Comparison of ENCODE assay signal across 8 mouse cellular contexts in the genomic region with DNA sequence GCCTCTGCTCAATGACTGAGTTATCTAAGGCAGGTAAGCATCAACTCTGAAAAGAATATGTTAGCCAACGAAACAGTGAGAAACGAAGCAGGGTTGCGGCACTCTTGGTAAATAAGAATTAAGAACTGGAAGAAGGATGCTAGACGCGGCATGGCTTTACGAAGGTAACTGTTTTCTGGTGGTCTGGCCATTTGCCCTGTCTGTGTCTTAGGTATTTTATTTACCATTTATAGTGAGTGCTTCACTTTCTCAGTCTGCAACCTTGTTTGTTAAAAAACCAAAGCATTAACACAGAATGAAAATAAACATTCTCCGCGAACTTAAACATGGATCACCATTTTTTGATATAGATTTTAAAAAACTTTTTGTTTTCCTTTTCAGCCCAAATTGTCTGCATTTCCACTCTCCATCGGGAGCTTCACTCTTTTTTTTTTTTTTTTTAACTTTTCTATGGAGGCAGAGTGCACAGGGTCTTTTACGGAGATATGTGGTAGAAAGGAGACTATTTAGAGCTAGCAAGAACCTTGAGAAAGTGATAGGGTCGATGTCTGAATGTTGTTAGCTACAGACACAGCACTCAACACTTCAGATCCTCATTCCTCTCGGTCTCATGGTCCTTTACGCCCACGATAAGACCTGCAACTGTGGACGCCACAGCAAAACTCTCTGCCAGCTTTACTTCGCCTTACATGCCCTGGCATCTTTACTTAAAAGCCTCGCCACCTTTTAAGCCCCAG. TPM values are rescaled to one million over a fixed set of nuclear protein-coding genes. Genes with fewer than 3 reads are reported as not detected.
DNase-seq lines count a peak whose midpoint lies in the region; ATAC-seq and TF ChIP-seq lines count a peak whose summit lies in the region.

No protein-coding gene starts in this region.

- peak overlapping the region; percentile 79 for H3ac ChIP-seq in myocyte (ENCODE audit: control insufficient read depth, insufficient read length)

- no peak for TF ChIP-seq POLR2A in cortical plate, adult 2 months (IDR thresholded peaks at IDR 0.05; ENCODE audit: extremely low read depth, insufficient read depth, low read length)
- TF ChIP-seq POLR2A in myocyte (IDR thresholded peaks at IDR 0.05; ENCODE audit: insufficient read length, low read depth), result no peak

- no peaks in the 10 kb centered on the region for H3K27me3 ChIP-seq in kidney, embryonic 16.5 days (ENCODE audit: insufficient read depth, low read length)
- no peaks in the 10 kb centered on the region for H3K27me3 ChIP-seq in hindbrain, embryonic 15.5 days
- no peaks in the 10 kb centered on the region for H3K27me3 ChIP-seq in myocyte (ENCODE audit: control insufficient read depth, insufficient read depth, insufficient read length)

- H3K36me3 ChIP-seq in kidney, embryonic 16.5 days (ENCODE audit: insufficient read depth, low read length), result no peaks in the 10 kb centered on the region
- no peaks in the 10 kb centered on the region for H3K36me3 ChIP-seq in hindbrain, embryonic 15.5 days
- no peaks in the 10 kb centered on the region for H3K36me3 ChIP-seq in myocyte (ENCODE audit: control insufficient read depth, insufficient read depth)

- peaks cover 10% of the 10 kb centered on the region for H3K4me1 ChIP-seq in kidney, embryonic 16.5 days (ENCODE audit: insufficient read depth, low read length)
- H3K4me1 ChIP-seq in cortical plate, adult 2 months (ENCODE audit: control insufficient read depth, insufficient read depth, low read length), result no peaks in the 10 kb centered on the region
- peaks cover 19% of the 10 kb centered on the region for H3K4me1 ChIP-seq in hindbrain, embryonic 15.5 days (replicated peaks)

- no peak for TF ChIP-seq CTCF in cortical plate, adult 2 months (IDR thresholded peaks at IDR 0.05; ENCODE audit: extremely low read depth, insufficient read depth, low read length)

- H3K4me3 ChIP-seq in kidney, embryonic 16.5 days (ENCODE audit: low read length), result peak overlapping the region; percentile 75
- peak overlapping the region; percentile 87 for H3K4me3 ChIP-seq in cortical plate, adult 2 months (ENCODE audit: insufficient read depth, low read length)
- H3K4me3 ChIP-seq in hindbrain, embryonic 15.5 days, result peak overlapping the region; percentile 73
- H3K4me3 ChIP-seq in myocyte, result peak overlapping the region; percentile 88

- peaks cover 43% of the 10 kb centered on the region for H3K79me2 ChIP-seq in myocyte (ENCODE audit: control insufficient read depth, insufficient read depth)

- WGBS in kidney, embryonic 16.5 days, result 28% methylated on average over 17 of the region's 17 CpGs
- WGBS in hindbrain, embryonic 15.5 days, result 30% methylated on average over 17 of the region's 17 CpGs

- H3K27ac ChIP-seq in kidney, embryonic 16.5 days (ENCODE audit: low read length), result peak overlapping the region; percentile 82; the same call in 1 of the 2 replicates
- peak overlapping the region; percentile 49; the same call in 1 of the 2 replicates for H3K27ac ChIP-seq in cortical plate, adult 2 months (ENCODE audit: insufficient read depth, low read length)
- peak overlapping the region; percentile 86 for H3K27ac ChIP-seq in hindbrain, embryonic 15.5 days (replicated peaks)

- no peaks in the 10 kb centered on the region for H3K9me3 ChIP-seq in kidney, embryonic 16.5 days (ENCODE audit: low read length)
- H3K9me3 ChIP-seq in hindbrain, embryonic 15.5 days, result no peaks in the 10 kb centered on the region

- no peak for ATAC-seq in kidney, embryonic 16.5 days (ENCODE audit: low FRiP score, low TSS enrichment)
- ATAC-seq in hindbrain, embryonic 15.5 days (ENCODE audit: low FRiP score, low read depth), result no peak; the same call in 1 of the 2 replicates

- no peak for DNase-seq in kidney, postnatal 10 days
- DNase-seq in right cerebral cortex, postnatal 36 days (ENCODE audit: low spot score in 2 of 2), result no peak
- DNase-seq in c-Kit-positive CD71-positive TER-119-positive erythroid progenitor cells, embryonic 14.5 days (ENCODE audit: low spot score), result no peak
- DNase-seq in frontal cortex, postnatal 10 days (ENCODE audit: low spot score in 2 of 2), result no peak

- H3K4me2 ChIP-seq in kidney, embryonic 16.5 days (replicated peaks; ENCODE audit: low read depth, low read length), result peak overlapping the region; percentile 61
- H3K4me2 ChIP-seq in hindbrain, embryonic 15.5 days, result peak overlapping the region; percentile 88
- peak overlapping the region; percentile 85 for H3K4me2 ChIP-seq in myocyte (ENCODE audit: low read depth)

- H3K9ac ChIP-seq in kidney, embryonic 16.5 days (replicated peaks; ENCODE audit: low read length), result peak overlapping the region; percentile 92
- H3K9ac ChIP-seq in hindbrain, embryonic 15.5 days, result peak overlapping the region; percentile 72

TF ChIP-seq in myocyte, 11 proteins besides CTCF, POLR2A, EP300 and RAD21:
- TF ChIP-seq POLR2AphosphoS2 (IDR thresholded peaks at IDR 0.05; ENCODE audit: insufficient read length, low read depth), result no peak
- TF ChIP-seq SRF (IDR thresholded peaks at IDR 0.05; ENCODE audit: control insufficient read depth, insufficient read length, low read depth), result no peak
- TF ChIP-seq MYOG (IDR thresholded peaks at IDR 0.05; ENCODE audit: control insufficient read depth in 1 of 3, insufficient read depth in 1 of 3, insufficient read length in 2 of 3, low read depth in 2 of 3), result no peak
- no peak for TF ChIP-seq TCF12 (IDR thresholded peaks at IDR 0.05; ENCODE audit: insufficient read depth, poor library complexity, severe bottlenecking)
- no peak for TF ChIP-seq MYOD1 (IDR thresholded peaks at IDR 0.05; ENCODE audit: control insufficient read depth in 1 of 3, insufficient read length in 2 of 3, low read depth in 2 of 3)
- TF ChIP-seq E2F4 (IDR thresholded peaks at IDR 0.05; ENCODE audit: insufficient read depth), result no peak
- no peak for TF ChIP-seq USF1 (IDR thresholded peaks at IDR 0.05; ENCODE audit: low read depth)
- TF ChIP-seq MAX (IDR thresholded peaks at IDR 0.05; ENCODE audit: low read depth), result no peak
- no peak for TF ChIP-seq REST (IDR thresholded peaks at IDR 0.05; ENCODE audit: insufficient read depth, insufficient read length)
- TF ChIP-seq CEBPB (IDR thresholded peaks at IDR 0.05; ENCODE audit: insufficient read depth, poor library complexity, severe bottlenecking), result no peak
- TF ChIP-seq TCF3 (IDR thresholded peaks at IDR 0.05; ENCODE audit: insufficient read length, low read depth), result no peak

RNA-seq across cellular contexts. Expression of a gene that starts 0.5 kb away (rescaled TPM):
- polyA plus RNA-seq in kidney, embryonic 16.5 days (2015; fragmentation: Nextera tagmentation; extraction: Ambion mirVana), result 20.0 and 21.3 TPM in 2 replicates
- polyA plus RNA-seq in cortical plate, adult 2 months (2012; rRNA removed), result 31.9 and 32.8 TPM in 2 replicates
- 22.1 and 22.9 TPM in 2 replicates for polyA plus RNA-seq in hindbrain, embryonic 15.5 days (2015; fragmentation: Nextera tagmentation; extraction: Ambion mirVana)
- 19.8 TPM for polyA plus RNA-seq in myocyte (2012; fragmentation: generic; extraction: Trizol)

RNA-seq across cellular contexts. Expression of a gene that starts 26.3 kb away (rescaled TPM):
- polyA plus RNA-seq in kidney, embryonic 16.5 days (2015; fragmentation: Nextera tagmentation; extraction: Ambion mirVana), result 0.10 TPM in 2 replicates
- 0.13 and 0.17 TPM in 2 replicates for polyA plus RNA-seq in cortical plate, adult 2 months (2012; rRNA removed)
- polyA plus RNA-seq in hindbrain, embryonic 15.5 days (2015; fragmentation: Nextera tagmentation; extraction: Ambion mirVana), result 0.84 and 0.93 TPM in 2 replicates
- not detected for polyA plus RNA-seq in myocyte (2012; fragmentation: generic; extraction: Trizol)

RNA-seq across cellular contexts. Expression of a gene that starts 38.5 kb away (rescaled TPM):
- polyA plus RNA-seq in kidney, embryonic 16.5 days (2015; fragmentation: Nextera tagmentation; extraction: Ambion mirVana), result 5.2 and 7.3 TPM in 2 replicates
- 9.7 and 10.8 TPM in 2 replicates for polyA plus RNA-seq in cortical plate, adult 2 months (2012; rRNA removed)
- polyA plus RNA-seq in hindbrain, embryonic 15.5 days (2015; fragmentation: Nextera tagmentation; extraction: Ambion mirVana), result 3.9 and 4.4 TPM in 2 replicates
- 11.8 TPM for polyA plus RNA-seq in myocyte (2012; fragmentation: generic; extraction: Trizol)
